Mouse (Mus musculus) stomach, embryonic 14.5 days (tissue): ENCODE results near the gene Eif4a1. TPM values are rescaled to one million over a fixed set of nuclear protein-coding genes. Genes with fewer than 3 reads are reported as not detected.

Source experiments
- ATAC-seq: fragments of 200-750 bp; cut with Nextera tagmentation; 2 replicates; pipeline ENCODE4 v1.8.0; 2017; ENCODE audit warnings: low read depth, moderate TSS enrichment; ENCODE audit not compliant: insufficient number of reproducible peaks, insufficient read depth, low FRiP score
- H3K27ac ChIP-seq: fragments of 300-500 bp; sonication (generic); 2 replicates; pipeline ENCODE4 v1.5.1; 2014; ENCODE audit warnings: mild to moderate bottlenecking, low read length, moderate library complexity, mixed read lengths
- H3K27me3 ChIP-seq: fragments of 300-500 bp; sonication (generic); 2 replicates; pipeline ENCODE4 v1.6.1; 2014; ENCODE audit warnings: low read length, control low read depth, mixed read lengths; ENCODE audit not compliant: control insufficient read depth, insufficient read depth
- H3K36me3 ChIP-seq: fragments of 300-500 bp; sonication (generic); 2 replicates; pipeline ENCODE4 v1.6.1; 2014; ENCODE audit warnings: mild to moderate bottlenecking, control low read depth, low read length, moderate library complexity, mixed read lengths; ENCODE audit not compliant: control insufficient read depth, insufficient read depth
- H3K4me1 ChIP-seq: fragments of 300-500 bp; sonication (generic); 2 replicates; pipeline ENCODE4 v1.6.1; 2014; ENCODE audit warnings: low read length, control low read depth, mixed read lengths; ENCODE audit not compliant: control insufficient read depth, insufficient read depth
- H3K4me2 ChIP-seq: fragments of 300-500 bp; sonication (generic); replicated peaks from 2 replicates; pipeline ENCODE4 v1.6.1; 2014; ENCODE audit warnings: low read depth, low read length, control low read depth
- H3K4me3 ChIP-seq: fragments of 300-500 bp; sonication (generic); 2 replicates; pipeline ENCODE4 v1.5.1; 2014; ENCODE audit warnings: low read depth, low read length, control low read depth
- H3K9ac ChIP-seq: fragments of 300-500 bp; sonication (generic); replicated peaks from 2 replicates; pipeline ENCODE4 v1.6.1; 2014; ENCODE audit warnings: low read depth, mild to moderate bottlenecking, control low read depth, low read length, moderate library complexity, mixed read lengths
- H3K9me3 ChIP-seq: fragments of 300-500 bp; sonication (generic); 2 replicates; pipeline ENCODE4 v1.6.1; 2016; ENCODE audit warnings: low read depth, low read length, control low read depth; ENCODE audit not compliant: control insufficient read depth
- WGBS: fragments of 180-500 bp; shearing (Covaris S2); extraction: QIAGEN DNeasy Blood & Tissue Kit; methylation state at CpG from one replicate; pipeline ENCODE4 v1.1.7; 2014; 5-methylcytosine and 5-hydroxymethylcytosine counted together
- polyA plus RNA-seq: library from polyadenylated mRNA; unstranded; fragments of >200 nt; fragmentation: Nextera tagmentation; extraction: Ambion mirVana; gene quantifications from 2 replicates; pipeline ENCODE4 v1.2.1, GENCODE M21; 2014

Gene Eif4a1
- polyA plus RNA-seq, 1 experiment from 2014 or later = 654 TPM

GRCm38 (mm10) chr11:69654760-69655159 lies 17.5 kb downstream of the Eif4a1 start:
- H3K36me3 ChIP-seq = peaks cover 58% of the 10 kb centered on the region
- H3K27me3 ChIP-seq = no peaks in the 10 kb centered on the region
- peaks cover 16% of the 10 kb centered on the region; the same call in 1 of the 2 replicates for H3K4me1 ChIP-seq
- H3K4me2 ChIP-seq = no peak overlapping the region
- H3K27ac ChIP-seq = peak overlapping the region; percentile 33; the same call in 1 of the 2 replicates
- no peaks in the 10 kb centered on the region for H3K9me3 ChIP-seq
- no peak overlapping the region for H3K4me3 ChIP-seq
- ATAC-seq = no peak
- H3K9ac ChIP-seq = no peak overlapping the region
- WGBS = 37% methylated on average over 9 of the region's 9 CpGs

DNA sequence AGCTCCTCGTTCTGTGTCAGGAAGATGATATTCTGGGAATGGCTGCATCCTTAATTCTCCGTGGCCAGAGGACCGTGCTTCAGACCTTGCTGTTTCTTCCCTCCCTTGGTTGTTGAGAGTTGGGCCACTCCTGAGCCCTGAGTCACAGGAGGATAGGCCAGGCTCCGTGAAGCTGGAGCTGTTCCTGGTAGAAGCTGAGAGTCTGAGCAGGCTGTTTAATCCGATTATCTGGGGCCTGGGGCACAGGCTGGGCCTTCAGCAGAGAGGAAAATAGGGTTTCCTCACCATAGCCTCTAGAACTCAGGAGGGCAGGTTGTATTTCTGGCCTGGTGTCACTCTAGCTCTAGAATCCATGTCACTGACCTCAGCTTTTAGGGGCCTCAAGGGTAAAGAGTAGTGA lies 18.8 kb downstream of the Eif4a1 start:
- peaks cover 16% of the 10 kb centered on the region; the same call in 1 of the 2 replicates for H3K4me1 ChIP-seq
- peaks cover 63% of the 10 kb centered on the region for H3K36me3 ChIP-seq
- no peak overlapping the region for H3K27ac ChIP-seq
- no peaks in the 10 kb centered on the region for H3K27me3 ChIP-seq
- no peak overlapping the region for H3K9ac ChIP-seq
- no peaks in the 10 kb centered on the region for H3K9me3 ChIP-seq
- H3K4me3 ChIP-seq = no peak overlapping the region
- no peak for ATAC-seq
- WGBS = 72% methylated on average over 5 of the region's 5 CpGs
- no peak overlapping the region for H3K4me2 ChIP-seq

DNA sequence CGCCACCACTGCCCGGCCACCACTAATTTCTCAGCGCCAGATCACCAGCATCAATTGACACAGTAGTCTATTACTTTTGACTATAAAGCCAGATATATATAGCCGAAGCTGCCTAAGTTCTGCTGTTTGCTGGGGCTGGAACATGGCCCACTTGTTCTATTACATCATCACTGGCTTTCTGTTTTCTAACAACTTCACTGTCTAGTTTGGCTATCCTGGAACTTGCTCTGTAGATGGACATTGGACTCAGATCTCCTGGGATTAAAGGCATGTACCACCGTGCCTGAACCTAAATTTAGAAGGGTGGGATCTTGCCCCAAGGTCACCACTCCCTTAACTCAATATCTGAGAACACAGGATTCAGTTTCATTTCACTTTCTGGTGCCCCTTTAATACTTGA lies 26.4 kb downstream of the Eif4a1 start:
- no peak overlapping the region for H3K27ac ChIP-seq
- no peak overlapping the region for H3K4me2 ChIP-seq
- WGBS = 96% methylated on average over 5 of the region's 5 CpGs
- no peaks in the 10 kb centered on the region for H3K9me3 ChIP-seq
- no peak for ATAC-seq
- no peaks in the 10 kb centered on the region for H3K27me3 ChIP-seq
- no peak overlapping the region for H3K4me3 ChIP-seq
- H3K36me3 ChIP-seq = peaks cover 91% of the 10 kb centered on the region
- no peaks in the 10 kb centered on the region for H3K4me1 ChIP-seq
- no peak overlapping the region for H3K9ac ChIP-seq

- Histone ChIP-seq H3K4me2 (peak overlapping the region; percentile 81; the same call in 1 of the 2 replicates), H3K27me3 (no peaks in the 10 kb centered on the region), H3K9me3 (no peaks in the 10 kb centered on the region), H3K9ac (peak overlapping the region; percentile 10; the same call in 1 of the 2 replicates), H3K4me1 (peaks cover 17% of the 10 kb centered on the region), H3K36me3 (peaks cover 23% of the 10 kb centered on the region), H3K4me3 (no peak overlapping the region), H3K27ac (no peak overlapping the region)
- 76% methylated on average over 3 of the region's 3 CpGs for WGBS
- no peak for ATAC-seq
Observed at GRCm38 (mm10) chr11:69635471-69635870, 36.8 kb downstream of the Eif4a1 start.

DNA sequence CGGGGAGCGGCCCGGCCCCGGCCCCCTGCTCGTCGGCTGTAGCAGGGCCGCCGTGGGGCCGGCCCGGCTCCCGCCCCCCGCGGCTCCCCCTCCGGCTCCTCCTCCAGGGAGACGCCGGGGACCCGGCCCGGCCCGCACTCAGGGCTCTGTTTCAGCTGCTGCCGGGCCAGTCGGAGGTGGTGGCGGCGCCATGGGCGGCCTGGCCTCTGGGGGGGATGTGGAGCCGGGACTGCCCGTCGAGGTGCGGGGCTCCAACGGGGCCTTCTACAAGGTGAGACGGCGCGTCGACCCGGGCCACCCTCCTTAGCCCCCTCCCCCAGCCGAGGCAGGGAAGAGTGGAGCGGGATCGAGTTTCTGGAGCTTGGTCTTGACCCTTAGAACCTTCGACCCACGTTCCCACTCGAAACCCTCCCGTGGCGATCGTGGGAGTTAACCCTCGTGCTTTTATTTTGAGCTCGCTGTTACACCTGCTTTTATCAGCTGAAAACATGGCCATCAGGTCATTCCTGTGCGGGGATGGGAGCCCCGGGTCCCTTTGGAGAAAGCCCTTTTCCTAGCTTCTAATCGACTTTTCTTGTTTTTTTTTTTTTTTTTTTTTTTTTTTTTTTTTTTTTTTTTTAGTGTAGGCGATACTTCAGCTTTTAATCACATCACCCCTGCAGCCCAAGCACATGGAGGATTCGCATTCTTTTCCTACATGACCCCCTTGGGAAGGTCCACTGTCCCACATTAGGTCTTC lies 38.9 kb downstream of the Eif4a1 start:
- H3K9me3 ChIP-seq = no peaks in the 10 kb centered on the region
- under 1% methylated on average over 37 of the region's 50 CpGs for WGBS

GRCm38 (mm10) chr11:69632284-69633089 lies 39.7 kb downstream of the Eif4a1 start, which contains the start of gene Fxr2:
Fxr2 (plus strand) TSS chr11:69632990.
- Histone ChIP-seq H3K9ac (peak within 1 kb of the TSS; percentile 95), H3K27me3 (no peaks in the 10 kb centered on the region), H3K4me3 (peak within 1 kb of the TSS; percentile 98), H3K4me1 (peaks cover 17% of the 10 kb centered on the region), H3K27ac (peak within 1 kb of the TSS; percentile 90), H3K9me3 (no peaks in the 10 kb centered on the region), H3K4me2 (peak within 1 kb of the TSS; percentile 81), H3K36me3 (peaks cover 3% of the 10 kb centered on the region)
- under 1% methylated on average over 42 of the region's 56 CpGs for WGBS
- ATAC-seq = peak; percentile 99

More for the DNA sequence above, 38.9 kb downstream of the Eif4a1 start:
- Histone ChIP-seq H3K36me3 (peaks cover 5% of the 10 kb centered on the region), H3K4me2 (peak overlapping the region; percentile 81), H3K4me1 (peaks cover 17% of the 10 kb centered on the region), H3K4me3 (peak overlapping the region; percentile 98), H3K9ac (peak overlapping the region; percentile 95), H3K27me3 (no peaks in the 10 kb centered on the region), H3K27ac (peak overlapping the region; percentile 90)
- peak; percentile 54 for ATAC-seq

DNA sequence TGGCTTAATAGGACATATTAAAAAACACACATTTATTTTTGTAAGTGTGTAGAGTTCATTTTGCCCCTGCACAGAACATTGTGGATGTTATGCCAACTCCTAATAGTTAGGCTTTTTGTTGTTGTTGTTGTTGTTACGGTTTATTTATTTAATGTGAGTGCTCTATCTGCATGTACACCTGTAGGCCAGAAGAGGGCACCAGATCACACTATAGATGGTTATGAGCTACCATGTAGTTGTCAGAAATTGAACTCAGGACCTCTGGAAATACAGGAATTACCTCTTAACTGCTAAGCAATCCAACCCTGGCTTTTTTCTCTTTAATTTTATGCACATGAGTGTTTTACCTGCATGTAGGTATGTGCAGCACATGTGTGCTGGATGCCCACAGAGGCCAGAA lies 42.4 kb downstream of the Eif4a1 start:
- H3K9ac ChIP-seq = no peak overlapping the region
- no peak overlapping the region for H3K4me3 ChIP-seq
- H3K36me3 ChIP-seq = no peaks in the 10 kb centered on the region
- H3K9me3 ChIP-seq = no peaks in the 10 kb centered on the region
- peaks cover 9% of the 10 kb centered on the region for H3K4me1 ChIP-seq
- H3K27ac ChIP-seq = no peak overlapping the region
- whole genome bisulfite sequencing = 71% methylated on average over 1 of the region's 1 CpGs
- no peak overlapping the region for H3K4me2 ChIP-seq
- no peak for ATAC-seq
- no peaks in the 10 kb centered on the region for H3K27me3 ChIP-seq

- 36% methylated on average over 6 of the region's 6 CpGs for WGBS
- no peaks in the 10 kb centered on the region for H3K4me1 ChIP-seq
- no peak overlapping the region for H3K4me2 ChIP-seq
- H3K4me3 ChIP-seq = no peak overlapping the region
- ATAC-seq = no peak
- H3K27ac ChIP-seq = no peak overlapping the region
- no peaks in the 10 kb centered on the region for H3K9me3 ChIP-seq
- no peaks in the 10 kb centered on the region for H3K36me3 ChIP-seq
- no peaks in the 10 kb centered on the region for H3K27me3 ChIP-seq
- H3K9ac ChIP-seq = no peak overlapping the region
Observed at GRCm38 (mm10) chr11:69628286-69628685, 43.9 kb downstream of the Eif4a1 start.
